Mouse (Mus musculus): ENCODE measurements around the gene Rpl15. TPM values are rescaled to one million over a fixed set of nuclear protein-coding genes. Genes with fewer than 3 reads are reported as not detected.

The Rpl15 gene
- polyA plus RNA-seq, 1 experiment from 2014 or later: 348 TPM

- ATAC-seq (ENCODE audit: low FRiP score) (no peak), DNase-seq (ENCODE audit: low spot score) (no peak)
- H3K4me3 ChIP-seq (replicated peaks; ENCODE audit: low read length): no peak overlapping the region
- H3K9ac ChIP-seq: no peak overlapping the region
- no peaks in the 10 kb centered on the region for H3K9me3 ChIP-seq (ENCODE audit: control insufficient read depth, low read length)
- H3K4me1 ChIP-seq (replicated peaks; ENCODE audit: control insufficient read depth, insufficient read depth, low read length): no peaks in the 10 kb centered on the region
- H3K4me2 ChIP-seq (replicated peaks): no peak overlapping the region
- H3K27me3 ChIP-seq (ENCODE audit: control insufficient read depth, insufficient read depth, low read length): no peaks in the 10 kb centered on the region
- 88% methylated on average over 3 of the region's 3 CpGs for WGBS
- H3K27ac ChIP-seq: no peak overlapping the region
- H3K36me3 ChIP-seq (replicated peaks; ENCODE audit: control insufficient read depth, insufficient read depth): no peaks in the 10 kb centered on the region
Observed at GRCm38 (mm10) chr14:18292578-18292977, 21.4 kb upstream of the Rpl15 start.

- H3K9ac ChIP-seq: no peak overlapping the region
- WGBS: 90% methylated on average over 3 of the region's 3 CpGs
- no peaks in the 10 kb centered on the region for H3K27me3 ChIP-seq (ENCODE audit: control insufficient read depth, insufficient read depth, low read length)
- DNase-seq (ENCODE audit: low spot score): no peak
- H3K4me2 ChIP-seq (replicated peaks): no peak overlapping the region
- H3K9me3 ChIP-seq (ENCODE audit: control insufficient read depth, low read length): no peaks in the 10 kb centered on the region
- no peak overlapping the region for H3K27ac ChIP-seq
- H3K4me3 ChIP-seq (replicated peaks; ENCODE audit: low read length): no peak overlapping the region
- H3K4me1 ChIP-seq (replicated peaks; ENCODE audit: control insufficient read depth, insufficient read depth, low read length): no peaks in the 10 kb centered on the region
- no peaks in the 10 kb centered on the region for H3K36me3 ChIP-seq (replicated peaks; ENCODE audit: control insufficient read depth, insufficient read depth)
- ATAC-seq (ENCODE audit: low FRiP score): no peak; the same call in 1 of the 2 replicates
Observed at GRCm38 (mm10) chr14:18292111-18292510, 20.9 kb upstream of the Rpl15 start.

GRCm38 (mm10) chr14:18287391-18287790, 16.2 kb upstream of the Rpl15 start:
- Histone ChIP-seq H3K4me2 (replicated peaks) (no peak overlapping the region), H3K9me3 (ENCODE audit: control insufficient read depth, low read length) (no peaks in the 10 kb centered on the region), H3K36me3 (replicated peaks; ENCODE audit: control insufficient read depth, insufficient read depth) (peaks cover 14% of the 10 kb centered on the region; the same call in 1 of the 2 replicates), H3K9ac (no peak overlapping the region), H3K4me1 (replicated peaks; ENCODE audit: control insufficient read depth, insufficient read depth, low read length) (no peaks in the 10 kb centered on the region), H3K27ac (no peak overlapping the region), H3K4me3 (replicated peaks; ENCODE audit: low read length) (no peak overlapping the region), H3K27me3 (ENCODE audit: control insufficient read depth, insufficient read depth, low read length) (no peaks in the 10 kb centered on the region)
- 86% methylated on average over 2 of the region's 2 CpGs for WGBS
- ATAC-seq (ENCODE audit: low FRiP score) (no peak), DNase-seq (ENCODE audit: low spot score) (no peak)

- Histone ChIP-seq H3K27ac (no peak overlapping the region), H3K27me3 (ENCODE audit: control insufficient read depth, insufficient read depth, low read length) (no peaks in the 10 kb centered on the region), H3K9ac (no peak overlapping the region), H3K4me2 (replicated peaks) (no peak overlapping the region), H3K9me3 (ENCODE audit: control insufficient read depth, low read length) (no peaks in the 10 kb centered on the region), H3K4me1 (replicated peaks; ENCODE audit: control insufficient read depth, insufficient read depth, low read length) (no peaks in the 10 kb centered on the region), H3K4me3 (replicated peaks; ENCODE audit: low read length) (no peak overlapping the region), H3K36me3 (replicated peaks; ENCODE audit: control insufficient read depth, insufficient read depth) (peaks cover 17% of the 10 kb centered on the region; the same call in 1 of the 2 replicates)
- WGBS: 95% methylated on average over 2 of the region's 2 CpGs
- ATAC-seq (ENCODE audit: low FRiP score) (no peak), DNase-seq (ENCODE audit: low spot score) (no peak)
Observed at GRCm38 (mm10) chr14:18286441-18286840, 15.2 kb upstream of the Rpl15 start.

- no peak for ATAC-seq (ENCODE audit: low FRiP score)
- WGBS: 86% methylated on average over 3 of the region's 3 CpGs
Observed at GRCm38 (mm10) chr14:18285476-18285875, 14.3 kb upstream of the Rpl15 start.

GRCm38 (mm10) chr14:18284581-18284980, 13.4 kb upstream of the Rpl15 start:
- 84% methylated on average over 2 of the region's 2 CpGs for WGBS
- Histone ChIP-seq H3K4me3 (replicated peaks; ENCODE audit: low read length) (no peak overlapping the region), H3K36me3 (replicated peaks; ENCODE audit: control insufficient read depth, insufficient read depth) (peaks cover 30% of the 10 kb centered on the region), H3K27me3 (ENCODE audit: control insufficient read depth, insufficient read depth, low read length) (no peaks in the 10 kb centered on the region), H3K27ac (no peak overlapping the region), H3K4me2 (replicated peaks) (no peak overlapping the region), H3K9me3 (ENCODE audit: control insufficient read depth, low read length) (no peaks in the 10 kb centered on the region), H3K4me1 (replicated peaks; ENCODE audit: control insufficient read depth, insufficient read depth, low read length) (no peaks in the 10 kb centered on the region), H3K9ac (no peak overlapping the region)
- ATAC-seq (ENCODE audit: low FRiP score): no peak
- peak; percentile 53 for DNase-seq (ENCODE audit: low spot score)

More at GRCm38 (mm10) chr14:18285476-18285875, 14.3 kb upstream of the Rpl15 start:
- no peak overlapping the region for H3K4me2 ChIP-seq (replicated peaks)
- no peak overlapping the region for H3K4me3 ChIP-seq (replicated peaks; ENCODE audit: low read length)
- no peaks in the 10 kb centered on the region for H3K4me1 ChIP-seq (replicated peaks; ENCODE audit: control insufficient read depth, insufficient read depth, low read length)
- H3K9ac ChIP-seq: no peak overlapping the region
- no peak for DNase-seq (ENCODE audit: low spot score)
- H3K27ac ChIP-seq: no peak overlapping the region
- peaks cover 24% of the 10 kb centered on the region; the same call in 1 of the 2 replicates for H3K36me3 ChIP-seq (replicated peaks; ENCODE audit: control insufficient read depth, insufficient read depth)
- no peaks in the 10 kb centered on the region for H3K27me3 ChIP-seq (ENCODE audit: control insufficient read depth, insufficient read depth, low read length)
- no peaks in the 10 kb centered on the region for H3K9me3 ChIP-seq (ENCODE audit: control insufficient read depth, low read length)

- no peaks in the 10 kb centered on the region for H3K27me3 ChIP-seq (ENCODE audit: control insufficient read depth, insufficient read depth, low read length)
- peaks cover 60% of the 10 kb centered on the region for H3K36me3 ChIP-seq (replicated peaks; ENCODE audit: control insufficient read depth, insufficient read depth)
- H3K4me3 ChIP-seq (replicated peaks; ENCODE audit: low read length): no peak overlapping the region
- H3K27ac ChIP-seq: no peak overlapping the region
- ATAC-seq (ENCODE audit: low FRiP score) (no peak), DNase-seq (ENCODE audit: low spot score) (no peak)
- H3K9me3 ChIP-seq (ENCODE audit: control insufficient read depth, low read length): no peaks in the 10 kb centered on the region
- H3K9ac ChIP-seq: no peak overlapping the region
- H3K4me2 ChIP-seq (replicated peaks): no peak overlapping the region
- WGBS: 74% methylated on average over 5 of the region's 5 CpGs
- no peaks in the 10 kb centered on the region for H3K4me1 ChIP-seq (replicated peaks; ENCODE audit: control insufficient read depth, insufficient read depth, low read length)
Observed at GRCm38 (mm10) chr14:18280375-18280774, 9.2 kb upstream of the Rpl15 start.

- peaks cover 30% of the 10 kb centered on the region for H3K36me3 ChIP-seq (replicated peaks; ENCODE audit: control insufficient read depth, insufficient read depth)
- H3K27ac ChIP-seq: no peak overlapping the region
- H3K9me3 ChIP-seq (ENCODE audit: control insufficient read depth, low read length): no peaks in the 10 kb centered on the region
- H3K27me3 ChIP-seq (ENCODE audit: control insufficient read depth, insufficient read depth, low read length): no peaks in the 10 kb centered on the region
- no peak overlapping the region for H3K4me3 ChIP-seq (replicated peaks; ENCODE audit: low read length)
- H3K4me1 ChIP-seq (replicated peaks; ENCODE audit: control insufficient read depth, insufficient read depth, low read length): peaks cover 13% of the 10 kb centered on the region; the same call in 1 of the 2 replicates
- H3K4me2 ChIP-seq (replicated peaks): no peak overlapping the region
- DNase-seq (ENCODE audit: low spot score) (no peak), ATAC-seq (ENCODE audit: low FRiP score) (no peak)
- no peak overlapping the region for H3K9ac ChIP-seq
- WGBS: 81% methylated on average over 1 of the region's 1 CpGs
Observed at GRCm38 (mm10) chr14:18274526-18274925, 3.3 kb upstream of the Rpl15 start.

GRCm38 (mm10) chr14:18271666-18272065, 475 bp upstream of the Rpl15 start:
- H3K4me2 ChIP-seq (replicated peaks): peak overlapping the region; percentile 63

More at GRCm38 (mm10) chr14:18271666-18272065, 475 bp upstream of the Rpl15 start:
- ATAC-seq (ENCODE audit: low FRiP score) (0 out of 2 replicates have a peak, but pooled peaks have one; percentile 4), DNase-seq (ENCODE audit: low spot score) (no peak)
- H3K4me1 ChIP-seq (replicated peaks; ENCODE audit: control insufficient read depth, insufficient read depth, low read length): peaks cover 24% of the 10 kb centered on the region
- WGBS: 5% methylated on average over 6 of the region's 7 CpGs
- H3K9ac ChIP-seq: peak overlapping the region; percentile 71
- H3K27ac ChIP-seq: peak overlapping the region; percentile 84
- no peaks in the 10 kb centered on the region for H3K9me3 ChIP-seq (ENCODE audit: control insufficient read depth, low read length)
- H3K4me3 ChIP-seq (replicated peaks; ENCODE audit: low read length): peak overlapping the region; percentile 71
- no peaks in the 10 kb centered on the region for H3K27me3 ChIP-seq (ENCODE audit: control insufficient read depth, insufficient read depth, low read length)
- peaks cover 20% of the 10 kb centered on the region for H3K36me3 ChIP-seq (replicated peaks; ENCODE audit: control insufficient read depth, insufficient read depth)
